In the genomic region with DNA sequence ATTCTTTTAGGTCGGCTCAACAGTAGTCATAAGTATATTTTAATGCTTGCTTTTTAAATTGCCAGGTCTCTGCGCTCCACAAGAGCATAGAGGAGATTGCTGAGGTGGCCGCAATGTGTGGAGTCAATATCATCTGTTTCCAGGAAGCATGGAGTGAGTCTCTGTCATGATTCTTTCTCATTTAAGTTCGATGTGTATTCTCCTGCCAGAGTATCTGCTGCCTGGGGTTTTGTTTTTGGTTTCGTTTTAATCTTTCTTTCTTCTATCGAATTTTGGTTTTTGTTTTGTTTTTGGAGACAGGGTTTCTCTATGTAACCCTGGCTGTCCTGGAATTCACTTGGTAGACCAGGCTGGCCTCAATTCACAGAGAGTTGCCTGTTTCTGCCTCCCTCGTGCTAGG, we compare ENCODE assay signal across 17 mouse cellular contexts. TPM values are rescaled to one million over a fixed set of nuclear protein-coding genes. Genes with fewer than 3 reads are reported as not detected.
"Had no signal": no experiment of that assay in that cellular context is flagged by ENCODE, and none has a peak within 500 bp of the region (broad histone marks: within the 10 kb centered on the region; RNA-seq: fewer than 3 reads in every experiment).

No protein-coding gene starts in this region.

- DNase-seq: kidney, adult 9 months; kidney, postnatal 25 days; layer of hippocampus, adult 9-11 months; liver, postnatal 0 days; lung, embryonic 14.5 days; thymus, adult 18-20 months; thymus, postnatal 36 days had no signal

- H3K4me1 ChIP-seq: limb, embryonic 10.5 days had no signal

- H3K27ac ChIP-seq: layer of hippocampus, adult 2 months; limb, embryonic 10.5 days; limb, embryonic 13.5 days; liver, embryonic 14.5 days; macrophage; midbrain, embryonic 13.5 days; neural tube, embryonic 13.5 days had no signal

- H3K4me3 ChIP-seq: layer of hippocampus, adult 2 months; limb, embryonic 10.5 days; limb, embryonic 13.5 days; midbrain, embryonic 13.5 days; neural tube, embryonic 13.5 days had no signal

- H3K36me3 ChIP-seq: limb, embryonic 10.5 days; limb, embryonic 13.5 days; midbrain, embryonic 13.5 days; neural tube, embryonic 13.5 days had no signal

- H3K9me3 ChIP-seq: limb, embryonic 10.5 days; limb, embryonic 13.5 days; midbrain, embryonic 13.5 days; neural tube, embryonic 13.5 days had no signal

- H3K9ac ChIP-seq: limb, embryonic 13.5 days; liver, embryonic 14.5 days; liver, postnatal 0 days; lung, embryonic 14.5 days; midbrain, embryonic 13.5 days; neural tube, embryonic 13.5 days had no signal

- ATAC-seq: liver, postnatal 0 days; lung, postnatal 0 days; midbrain, embryonic 13.5 days had no signal

- H3K4me2 ChIP-seq: limb, embryonic 13.5 days; liver, embryonic 11.5 days; lung, embryonic 14.5 days; midbrain, embryonic 13.5 days; neural tube, embryonic 13.5 days had no signal

- H3K27me3 ChIP-seq: limb, embryonic 13.5 days; neural tube, embryonic 13.5 days had no signal

RNA-seq across cellular contexts. Expression of gene Upb1, which starts 14.0 kb away (rescaled TPM):
- total RNA-seq: midbrain, postnatal 0 days had no signal
- polyA plus RNA-seq: limb, embryonic 10.5 days; midbrain, embryonic 13.5 days; neural tube, embryonic 13.5 days had no signal
